Mouse (Mus musculus): ENCODE results near the gene Fam83e. TPM values are rescaled to one million over a fixed set of nuclear protein-coding genes. Genes with fewer than 3 reads are reported as not detected.

The Fam83e gene
- polyA plus RNA-seq, 1 experiment from 2014 or later = 0.44 TPM

- Histone ChIP-seq H3K9me3 (ENCODE audit: control insufficient read depth, low read length) (no peaks in the 10 kb centered on the region), H3K27me3 (replicated peaks; ENCODE audit: control insufficient read depth, insufficient read depth, low read length) (no peaks in the 10 kb centered on the region), H3K4me1 (ENCODE audit: control insufficient read depth, insufficient read depth, low read depth, low read length) (peaks cover 42% of the 10 kb centered on the region), H3K4me2 (ENCODE audit: low read length) (peak overlapping the region; percentile 87), H3K4me3 (ENCODE audit: low read length) (peak overlapping the region; percentile 71), H3K27ac (ENCODE audit: low read depth, low read length) (peak overlapping the region; percentile 92), H3K9ac (ENCODE audit: low read depth, low read length) (peak overlapping the region; percentile 88), H3K36me3 (ENCODE audit: control insufficient read depth, insufficient read depth, low read length) (peaks cover 31% of the 10 kb centered on the region)
- ATAC-seq = peak; percentile 27
- WGBS = 13% methylated on average over 31 of the region's 31 CpGs
Observed at GRCm38 (mm10) chr7:45716952-45717917, 3.8 kb upstream of the Fam83e start.

GRCm38 (mm10) chr7:45717918-45718297 lies 3.1 kb upstream of the Fam83e start, which contains the start of gene Sphk2:
Sphk2 (minus strand) TSS chr7:45718002.
- no peaks in the 10 kb centered on the region for H3K9me3 ChIP-seq (ENCODE audit: control insufficient read depth, low read length)
- under 1% methylated on average over 41 of the region's 41 CpGs for WGBS

GRCm38 (mm10) chr7:45718331-45718730 lies 2.7 kb upstream of the Fam83e start:
- H3K27ac ChIP-seq (ENCODE audit: low read depth, low read length) = peak overlapping the region; percentile 89
- WGBS = under 1% methylated on average over 20 of the region's 20 CpGs
- peak overlapping the region; percentile 71 for H3K4me3 ChIP-seq (ENCODE audit: low read length)
- H3K9me3 ChIP-seq (ENCODE audit: control insufficient read depth, low read length) = no peaks in the 10 kb centered on the region
- H3K4me2 ChIP-seq (ENCODE audit: low read length) = peak overlapping the region; percentile 64
- no peak for ATAC-seq
- peak overlapping the region; percentile 80 for H3K9ac ChIP-seq (ENCODE audit: low read depth, low read length)
- peaks cover 42% of the 10 kb centered on the region for H3K4me1 ChIP-seq (ENCODE audit: control insufficient read depth, insufficient read depth, low read depth, low read length)
- peaks cover 21% of the 10 kb centered on the region for H3K36me3 ChIP-seq (ENCODE audit: control insufficient read depth, insufficient read depth, low read length)
- H3K27me3 ChIP-seq (replicated peaks; ENCODE audit: control insufficient read depth, insufficient read depth, low read length) = no peaks in the 10 kb centered on the region

More at GRCm38 (mm10) chr7:45717918-45718297, 3.1 kb upstream of the Fam83e start, which contains the start of gene Sphk2:
- Histone ChIP-seq H3K27me3 (replicated peaks; ENCODE audit: control insufficient read depth, insufficient read depth, low read length) (no peaks in the 10 kb centered on the region), H3K27ac (ENCODE audit: low read depth, low read length) (peak within 1 kb of the TSS; percentile 92), H3K4me1 (ENCODE audit: control insufficient read depth, insufficient read depth, low read depth, low read length) (peaks cover 42% of the 10 kb centered on the region), H3K4me2 (ENCODE audit: low read length) (peak within 1 kb of the TSS; percentile 87), H3K4me3 (ENCODE audit: low read length) (peak within 1 kb of the TSS; percentile 71), H3K36me3 (ENCODE audit: control insufficient read depth, insufficient read depth, low read length) (peaks cover 25% of the 10 kb centered on the region), H3K9ac (ENCODE audit: low read depth, low read length) (peak within 1 kb of the TSS; percentile 88)
- peak; percentile 81 for ATAC-seq

GRCm38 (mm10) chr7:45719180-45719579 lies 1.8 kb upstream of the Fam83e start:
- 86% methylated on average over 10 of the region's 10 CpGs for WGBS

GRCm38 (mm10) chr7:45719738-45720412 lies 1.1 kb upstream of the Fam83e start:
- H3K27me3 ChIP-seq (replicated peaks; ENCODE audit: control insufficient read depth, insufficient read depth, low read length) = no peaks in the 10 kb centered on the region
- H3K4me2 ChIP-seq (ENCODE audit: low read length) = no peak overlapping the region
- 92% methylated on average over 15 of the region's 16 CpGs for WGBS
- H3K27ac ChIP-seq (ENCODE audit: low read depth, low read length) = no peak overlapping the region
- no peaks in the 10 kb centered on the region for H3K9me3 ChIP-seq (ENCODE audit: control insufficient read depth, low read length)
- peaks cover 34% of the 10 kb centered on the region for H3K4me1 ChIP-seq (ENCODE audit: control insufficient read depth, insufficient read depth, low read depth, low read length)
- no peak for ATAC-seq
- peaks cover 28% of the 10 kb centered on the region for H3K36me3 ChIP-seq (ENCODE audit: control insufficient read depth, insufficient read depth, low read length)
- H3K4me3 ChIP-seq (ENCODE audit: low read length) = no peak overlapping the region
- peak overlapping the region; percentile 52 for H3K9ac ChIP-seq (ENCODE audit: low read depth, low read length)

More at GRCm38 (mm10) chr7:45719180-45719579, 1.8 kb upstream of the Fam83e start:
- H3K27ac ChIP-seq (ENCODE audit: low read depth, low read length) = no peak overlapping the region
- peak overlapping the region; percentile 52 for H3K9ac ChIP-seq (ENCODE audit: low read depth, low read length)
- no peaks in the 10 kb centered on the region for H3K9me3 ChIP-seq (ENCODE audit: control insufficient read depth, low read length)
- peaks cover 24% of the 10 kb centered on the region for H3K36me3 ChIP-seq (ENCODE audit: control insufficient read depth, insufficient read depth, low read length)
- H3K27me3 ChIP-seq (replicated peaks; ENCODE audit: control insufficient read depth, insufficient read depth, low read length) = no peaks in the 10 kb centered on the region
- ATAC-seq = no peak
- H3K4me1 ChIP-seq (ENCODE audit: control insufficient read depth, insufficient read depth, low read depth, low read length) = peaks cover 39% of the 10 kb centered on the region
- H3K4me3 ChIP-seq (ENCODE audit: low read length) = peak overlapping the region; percentile 71
- H3K4me2 ChIP-seq (ENCODE audit: low read length) = peak overlapping the region; percentile 64

GRCm38 (mm10) chr7:45721234-45721571 lies 191 bp downstream of the Fam83e start:
- no peak overlapping the region for H3K9ac ChIP-seq (ENCODE audit: low read depth, low read length)
- H3K27me3 ChIP-seq (replicated peaks; ENCODE audit: control insufficient read depth, insufficient read depth, low read length) = no peaks in the 10 kb centered on the region
- peak overlapping the region; percentile 27; the same call in 1 of the 2 replicates for H3K27ac ChIP-seq (ENCODE audit: low read depth, low read length)
- H3K4me2 ChIP-seq (ENCODE audit: low read length) = no peak overlapping the region
- no peaks in the 10 kb centered on the region for H3K9me3 ChIP-seq (ENCODE audit: control insufficient read depth, low read length)
- H3K36me3 ChIP-seq (ENCODE audit: control insufficient read depth, insufficient read depth, low read length) = peaks cover 28% of the 10 kb centered on the region
- 81% methylated on average over 7 of the region's 7 CpGs for WGBS
- ATAC-seq = no peak
- no peak overlapping the region for H3K4me3 ChIP-seq (ENCODE audit: low read length)
- H3K4me1 ChIP-seq (ENCODE audit: control insufficient read depth, insufficient read depth, low read depth, low read length) = peaks cover 25% of the 10 kb centered on the region

- no peak overlapping the region for H3K4me2 ChIP-seq (ENCODE audit: low read length)
- no peak overlapping the region for H3K9ac ChIP-seq (ENCODE audit: low read depth, low read length)
Observed at GRCm38 (mm10) chr7:45721642-45722347, 783 bp downstream of the Fam83e start.

GRCm38 (mm10) chr7:45722348-45722713 lies 1.3 kb downstream of the Fam83e start:
- 82% methylated on average over 12 of the region's 13 CpGs for WGBS
- Histone ChIP-seq H3K27ac (ENCODE audit: low read depth, low read length) (no peak overlapping the region), H3K9ac (ENCODE audit: low read depth, low read length) (no peak overlapping the region), H3K27me3 (replicated peaks; ENCODE audit: control insufficient read depth, insufficient read depth, low read length) (no peaks in the 10 kb centered on the region), H3K36me3 (ENCODE audit: control insufficient read depth, insufficient read depth, low read length) (peaks cover 31% of the 10 kb centered on the region), H3K4me3 (ENCODE audit: low read length) (no peak overlapping the region), H3K9me3 (ENCODE audit: control insufficient read depth, low read length) (no peaks in the 10 kb centered on the region), H3K4me1 (ENCODE audit: control insufficient read depth, insufficient read depth, low read depth, low read length) (peaks cover 14% of the 10 kb centered on the region), H3K4me2 (ENCODE audit: low read length) (no peak overlapping the region)
- ATAC-seq = no peak

More at GRCm38 (mm10) chr7:45721642-45722347, 783 bp downstream of the Fam83e start:
- Histone ChIP-seq H3K27me3 (replicated peaks; ENCODE audit: control insufficient read depth, insufficient read depth, low read length) (no peaks in the 10 kb centered on the region), H3K36me3 (ENCODE audit: control insufficient read depth, insufficient read depth, low read length) (peaks cover 31% of the 10 kb centered on the region), H3K27ac (ENCODE audit: low read depth, low read length) (peak overlapping the region; percentile 23; the same call in 1 of the 2 replicates), H3K9me3 (ENCODE audit: control insufficient read depth, low read length) (no peaks in the 10 kb centered on the region), H3K4me1 (ENCODE audit: control insufficient read depth, insufficient read depth, low read depth, low read length) (peaks cover 19% of the 10 kb centered on the region), H3K4me3 (ENCODE audit: low read length) (no peak overlapping the region)
- WGBS = 59% methylated on average over 13 of the region's 13 CpGs
- ATAC-seq = no peak

Data from hindbrain, embryonic 16.5 days (tissue).